Mouse (Mus musculus) granulocyte monocyte progenitor cell, adult 5-6 weeks (primary cell): ENCODE results near the gene Lztfl1. TPM values are rescaled to one million over a fixed set of nuclear protein-coding genes. Genes with fewer than 3 reads are reported as not detected.
"Not testable (repeated sequence)": the region's sequence is repeated elsewhere in the genome, so short reads cannot be mapped to it uniquely, and the experiment has no call there.

Experiments used
- ATAC-seq: replicated peaks from 2 replicates; pipeline ENCODE4 v1.8.0; 2016; ENCODE audit warnings: mild to moderate bottlenecking, moderate TSS enrichment, inconsistent platforms; ENCODE audit not compliant: poor library complexity, severe bottlenecking
- total RNA-seq, 2 experiments: library from RNA; stranded (forward) in 1 of 2; stranded (reverse) in 1 of 2; fragments of 200-712, 200-1000 nt in 1 of 2; fragments of >200 nt in 1 of 2; fragmentation: Nextera tagmentation in 1 of 2; gene quantifications; 2 replicates each; pipeline ENCODE4 v1.2.3; 2014 to 2017

The Lztfl1 gene
- total RNA-seq, 2 experiments from 2014 or later = 32.8 to 35.4 TPM

DNA sequence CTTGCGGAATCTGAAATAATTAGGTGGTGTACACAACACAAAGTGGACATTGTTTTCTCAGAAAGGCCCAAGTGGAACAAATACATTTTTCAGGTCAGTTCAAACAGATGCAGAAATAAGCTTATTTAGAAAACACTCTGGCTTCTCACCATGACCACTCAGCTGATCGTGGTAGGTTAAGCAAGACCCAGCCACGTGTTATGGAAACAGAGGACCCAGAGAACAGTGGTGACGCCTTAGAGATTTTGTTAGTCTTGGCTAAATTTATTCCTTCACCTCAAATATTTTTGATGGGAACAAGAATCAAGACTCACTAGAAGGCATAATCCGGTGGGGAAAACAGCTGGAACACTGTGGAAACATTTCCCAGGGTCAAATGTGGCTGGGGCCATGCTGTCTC lies 31.3 kb downstream of the Lztfl1 start:
- ATAC-seq = peak; percentile 37; the same call in 1 of the 2 replicates

DNA sequence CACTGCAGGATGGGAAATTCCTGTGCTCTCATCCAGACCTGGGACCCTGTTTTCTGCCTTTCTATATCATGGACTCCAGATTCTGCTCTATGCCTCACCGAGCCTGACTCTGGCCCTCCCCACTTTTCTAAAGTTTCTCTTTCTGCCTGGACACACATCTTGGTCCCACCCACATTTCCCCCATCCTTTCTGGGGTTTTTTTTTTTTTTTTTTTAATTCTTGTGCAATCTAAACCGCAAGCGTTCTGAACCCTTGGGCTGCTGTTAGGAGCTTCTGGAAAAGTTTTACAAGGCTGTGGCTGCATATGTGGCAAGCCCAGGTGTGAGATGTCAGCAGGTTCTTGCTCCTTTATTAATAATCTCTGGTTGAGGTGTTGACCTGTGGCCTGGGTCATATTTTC lies 33.8 kb downstream of the Lztfl1 start:
- ATAC-seq = peak; percentile 78

DNA sequence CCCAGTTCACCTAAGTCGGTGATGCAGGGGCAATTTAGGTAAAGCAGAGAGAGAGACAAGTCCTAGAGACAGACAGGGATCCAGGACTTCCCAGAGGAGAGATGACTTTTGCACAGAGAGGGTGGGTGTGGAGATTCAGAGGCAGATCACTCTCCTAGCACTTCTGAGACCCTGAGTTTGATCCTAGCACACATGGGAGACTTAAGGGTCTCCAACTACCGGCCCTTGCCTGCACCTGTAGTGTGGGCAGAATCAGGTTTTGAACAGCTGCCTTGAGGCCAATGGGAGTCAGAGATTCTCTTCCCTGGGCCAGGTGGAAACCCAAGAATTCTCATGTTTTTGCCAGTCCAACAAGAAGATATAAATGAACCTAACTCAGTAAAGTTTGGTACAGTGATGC lies 38.3 kb downstream of the Lztfl1 start:
- no peak for ATAC-seq

DNA sequence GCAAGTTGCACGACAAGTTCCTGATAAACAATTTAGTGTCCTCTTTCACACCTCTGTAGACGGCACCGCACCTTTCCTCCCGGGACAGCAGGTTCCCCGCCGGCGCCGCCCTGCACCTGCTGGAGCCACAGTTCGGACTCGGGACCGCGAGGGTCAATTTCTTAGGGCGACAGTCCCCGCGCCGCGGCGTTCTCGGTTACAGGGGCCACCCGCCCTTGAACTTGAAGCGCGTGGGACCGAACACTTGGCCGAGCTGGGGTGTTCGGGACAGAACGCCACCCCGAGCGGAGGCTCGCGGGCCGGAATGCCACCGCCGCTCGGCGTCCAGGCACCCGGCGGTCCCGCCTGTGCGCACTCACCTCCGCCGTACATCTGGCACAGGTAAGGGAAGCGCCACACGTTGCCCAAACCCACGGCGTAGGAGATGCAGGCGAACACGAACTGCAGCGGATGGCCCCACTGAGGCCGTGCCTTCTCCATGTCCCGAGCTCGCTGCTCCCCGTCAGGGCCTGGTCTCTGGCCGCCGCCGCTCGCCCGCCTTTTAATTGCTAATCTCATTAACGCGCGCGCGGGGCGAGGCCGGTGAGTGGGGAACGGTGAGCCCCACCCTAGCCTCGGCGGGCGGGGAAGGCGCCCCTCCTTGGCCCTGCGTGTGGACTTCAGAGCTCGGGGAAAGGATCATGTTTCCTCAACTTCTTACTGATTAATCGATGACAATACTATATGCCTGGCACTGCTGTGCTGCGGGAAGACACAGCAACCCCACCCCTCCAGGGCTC lies 39.0 kb downstream of the Lztfl1 start, which contains the start of the genes Ccr9 and Slc6a20a:
Gene Ccr9, plus strand, starts transcription at position 113 of the 779 bp plus-strand sequence.
Gene Slc6a20a, minus strand, starts transcription at position 559 of the 779 bp plus-strand sequence.
- ATAC-seq = peak; percentile 32

DNA sequence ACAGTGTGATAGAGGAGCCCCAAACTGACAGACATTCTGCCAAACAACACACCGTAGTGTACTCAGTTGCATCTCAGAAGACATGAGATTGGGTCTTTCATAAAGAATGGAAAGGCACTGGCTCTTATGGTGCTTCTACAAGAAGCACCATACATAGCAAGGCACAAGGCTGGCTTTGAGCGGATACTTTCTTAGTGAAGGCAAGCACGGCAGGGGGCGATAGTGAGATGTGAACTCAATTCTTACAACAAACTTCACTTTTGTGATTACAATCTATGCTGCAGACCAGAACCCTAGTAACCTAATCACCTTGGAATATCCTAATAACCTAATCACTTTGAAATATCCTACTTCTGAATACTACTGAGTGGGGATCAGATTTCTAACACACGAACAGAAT lies 51.9 kb downstream of the Lztfl1 start:
- peak; percentile 56 for ATAC-seq

DNA sequence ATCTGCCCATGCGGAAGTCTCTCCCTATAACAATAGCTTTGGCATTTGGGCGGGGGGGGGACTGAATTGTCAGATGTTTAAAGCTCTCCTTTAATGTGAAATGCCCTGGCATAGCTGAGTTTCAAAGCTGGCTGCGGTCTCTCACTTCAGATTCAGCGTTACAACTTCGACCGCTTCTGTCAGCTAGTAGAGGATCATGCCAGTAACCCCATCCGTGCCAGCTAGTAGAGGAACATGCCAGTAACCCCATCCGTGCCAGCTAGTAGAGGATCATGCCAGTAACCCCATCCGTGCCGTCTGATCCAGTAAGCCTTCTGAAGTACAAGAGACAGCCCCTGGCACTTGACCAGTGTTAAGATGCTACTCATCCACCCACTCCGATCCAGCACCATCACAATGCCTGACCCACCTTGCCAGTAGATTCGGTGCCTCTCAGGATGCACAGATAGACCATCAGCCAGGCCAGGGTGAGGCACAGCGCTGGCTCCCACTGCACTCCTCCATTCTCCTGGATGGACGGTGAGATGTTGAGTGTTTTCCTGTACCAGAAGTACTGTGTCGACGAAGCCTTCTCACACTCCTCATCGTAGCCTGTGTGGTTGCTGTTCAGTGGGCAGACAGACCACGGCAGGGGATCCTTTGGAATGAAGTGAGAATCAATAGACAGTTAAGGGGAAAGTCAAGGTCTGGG lies 57.4 kb downstream of the Lztfl1 start:
- ATAC-seq = not testable (repeated sequence)

DNA sequence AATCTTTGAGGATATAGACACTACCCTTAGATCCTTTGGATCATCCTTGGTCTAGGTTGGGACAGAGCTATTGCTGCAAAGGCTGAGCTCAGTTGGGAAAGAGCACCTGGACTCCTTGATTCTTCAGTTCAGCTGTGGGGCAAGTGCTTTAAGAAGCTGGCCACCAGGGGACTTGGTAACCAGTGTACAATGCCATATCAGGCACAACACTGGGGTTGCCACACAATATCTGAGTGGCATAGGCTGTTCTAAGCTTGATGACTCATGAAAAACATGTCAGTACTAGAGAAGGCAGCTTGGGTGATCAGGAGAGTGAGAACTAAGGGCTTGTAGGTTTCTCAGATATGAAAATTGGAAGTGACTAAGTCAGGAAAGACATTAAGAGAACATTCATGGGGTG lies 58.5 kb downstream of the Lztfl1 start:
- ATAC-seq = peak; percentile 60

DNA sequence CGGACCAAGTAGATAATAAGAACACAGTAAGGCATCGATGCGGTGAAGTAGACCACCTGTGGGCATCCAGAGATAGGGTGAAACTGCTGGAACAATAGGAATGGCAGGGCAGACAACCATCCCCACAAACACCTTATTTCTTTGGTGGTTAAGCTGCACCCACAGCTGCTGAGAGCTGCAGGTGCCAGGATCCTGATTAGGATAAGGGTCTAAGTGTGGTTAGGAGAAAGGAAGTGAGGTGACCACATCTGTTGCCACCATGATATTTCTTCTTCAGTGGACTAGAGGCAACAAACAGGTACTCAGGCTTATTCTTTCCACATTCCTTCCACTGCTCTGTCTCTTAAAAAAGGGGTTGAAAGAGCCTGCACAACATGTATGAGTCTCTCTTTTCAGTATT lies 60.0 kb downstream of the Lztfl1 start:
- no peak for ATAC-seq

DNA sequence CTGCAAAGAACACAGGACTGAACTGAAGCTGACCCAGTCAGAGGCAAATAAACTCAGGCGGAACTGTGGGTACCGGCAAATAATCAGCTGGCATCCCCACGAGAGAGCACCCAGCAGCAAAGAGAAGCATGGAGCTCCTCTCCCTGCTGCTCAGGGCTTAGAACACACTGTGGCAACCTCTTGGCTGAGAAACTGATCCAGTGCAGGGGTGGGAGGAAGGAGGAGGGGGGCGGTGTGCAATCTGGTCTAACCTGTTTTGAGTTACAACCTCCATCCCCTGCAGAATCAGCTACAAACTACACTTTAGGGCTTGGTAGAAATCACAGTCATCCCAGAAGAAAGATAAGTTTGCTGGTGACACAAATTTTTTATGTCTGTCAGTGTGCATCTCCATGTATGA lies 66.1 kb downstream of the Lztfl1 start:
- no peak for ATAC-seq

DNA sequence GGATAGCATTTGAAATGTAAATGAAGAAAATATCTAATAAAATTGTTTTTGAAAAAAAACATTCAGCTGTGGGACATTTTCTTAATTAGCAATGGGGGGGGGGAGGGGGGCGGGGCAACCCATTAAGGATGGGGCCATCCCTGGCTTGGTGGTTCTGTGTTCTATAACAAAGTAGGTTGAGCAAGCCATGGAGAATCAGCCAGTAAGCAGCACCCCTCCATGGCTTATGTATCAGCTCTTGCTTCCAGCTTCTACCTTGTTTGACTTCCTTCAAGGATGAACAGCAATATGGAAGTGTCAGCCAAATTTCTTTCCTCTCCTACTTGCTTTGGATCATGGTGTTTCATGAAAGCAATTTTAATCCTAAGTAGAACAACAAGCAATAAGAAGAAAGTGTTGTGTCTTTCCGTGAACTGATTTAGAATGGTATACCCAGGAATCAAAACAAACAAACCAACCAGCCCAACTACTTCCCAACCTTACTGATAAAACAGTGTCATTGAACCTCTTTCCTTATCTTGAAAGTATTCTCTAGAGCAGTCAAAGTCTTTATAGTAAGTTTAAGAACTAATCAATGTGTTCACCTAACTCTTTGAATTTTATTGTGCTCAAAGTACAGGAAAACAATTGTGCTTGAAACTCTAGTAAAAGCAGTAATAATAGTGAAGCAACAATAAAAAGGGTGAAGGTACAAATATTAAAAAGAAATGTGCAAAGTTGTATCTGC lies 67.5 kb downstream of the Lztfl1 start:
- ATAC-seq = no peak

Other genes starting within 250 kb of the Lztfl1 start
- 26.3 and 29.8 TPM in 2 replicates for gene Limd1, start 239.0 kb downstream of the Lztfl1 start, total RNA-seq (2014; fragmentation: Nextera tagmentation)
- 24.4 and 26.2 TPM in 2 replicates for gene Limd1, start 239.0 kb downstream of the Lztfl1 start, total RNA-seq (2017)
- gene Sacm1l, start 187.9 kb downstream of the Lztfl1 start, total RNA-seq (2014; fragmentation: Nextera tagmentation) = 25.8 and 32.2 TPM in 2 replicates
- 32.8 and 42.3 TPM in 2 replicates for gene Sacm1l, start 187.9 kb downstream of the Lztfl1 start, total RNA-seq (2017)
- not detected in 2 replicates for gene Slc6a20b, start 85.1 kb downstream of the Lztfl1 start, total RNA-seq (2014; fragmentation: Nextera tagmentation)
- gene Slc6a20b, start 85.1 kb downstream of the Lztfl1 start, total RNA-seq (2017) = 0.21 and 0.26 TPM in 2 replicates
- not detected in 2 replicates for gene Ccr9, start 39.3 kb downstream of the Lztfl1 start, total RNA-seq (2014; fragmentation: Nextera tagmentation)
- gene Ccr9, start 39.3 kb downstream of the Lztfl1 start, total RNA-seq (2017) = 0.13 TPM in 1 of 2 replicates, not detected in the other
- not detected in 2 replicates for gene Slc6a20a, start 38.8 kb downstream of the Lztfl1 start, total RNA-seq (2014; fragmentation: Nextera tagmentation)
- not detected in 2 replicates for gene Slc6a20a, start 38.8 kb downstream of the Lztfl1 start, total RNA-seq (2017)
- gene Cxcr6, start 88.8 kb upstream of the Lztfl1 start, total RNA-seq (2014; fragmentation: Nextera tagmentation) = not detected in 2 replicates
- not detected in 2 replicates for gene Cxcr6, start 88.8 kb upstream of the Lztfl1 start, total RNA-seq (2017)
- gene Fyco1, start 134.2 kb upstream of the Lztfl1 start, total RNA-seq (2014; fragmentation: Nextera tagmentation) = 19.1 and 28.6 TPM in 2 replicates
- gene Fyco1, start 134.2 kb upstream of the Lztfl1 start, total RNA-seq (2017) = 10.7 and 15.1 TPM in 2 replicates
- gene Xcr1, start 144.3 kb upstream of the Lztfl1 start, total RNA-seq (2014; fragmentation: Nextera tagmentation) = not detected in 2 replicates
- gene Xcr1, start 144.3 kb upstream of the Lztfl1 start, total RNA-seq (2017) = 0.13 TPM in 1 of 2 replicates, not detected in the other